Mouse (Mus musculus) lung, postnatal 0 days (tissue): ENCODE measurements at regions not wholly inside any gene's neighbourhood (a gene's known extent, or its start where the extent isn't known, plus 50 kb on each side); places are given as distances from the start of the nearest gene placed in this dataset.

Source experiments
- ATAC-seq: fragments of 200-750 bp; cut with Nextera tagmentation; 2 replicates; pipeline ENCODE4 v1.8.0; 2017; ENCODE audit warnings: moderate library complexity
- DNase-seq: peaks from one replicate; pipeline ENCODE4 v3.0.0-alpha.2; 2016; ENCODE audit warnings: low spot score
- H3K27ac ChIP-seq: fragments of 300-500 bp; sonication (generic); 2 replicates; pipeline ENCODE4 v1.5.1; 2014; ENCODE audit warnings: antibody characterized with exemption, mild to moderate bottlenecking, low read length, mixed read lengths
- H3K27me3 ChIP-seq: fragments of 300-500 bp; sonication (generic); replicated peaks from 2 replicates; pipeline ENCODE4 v1.6.1; 2014; ENCODE audit warnings: low read length, mixed read lengths; ENCODE audit not compliant: insufficient read depth
- H3K36me3 ChIP-seq: fragments of 300-500 bp; sonication (generic); 2 replicates; pipeline ENCODE4 v1.6.1; 2014; ENCODE audit warnings: low read length, mixed read lengths; ENCODE audit not compliant: insufficient read depth
- H3K4me1 ChIP-seq: fragments of 300-500 bp; sonication (generic); 2 replicates; pipeline ENCODE4 v1.6.1; 2014; ENCODE audit warnings: antibody characterized with exemption, low read depth, low read length, mixed read lengths; ENCODE audit not compliant: insufficient read depth
- H3K4me2 ChIP-seq: fragments of 300-500 bp; sonication (generic); replicated peaks from 2 replicates; pipeline ENCODE4 v1.6.1; 2014; ENCODE audit warnings: low read depth, mild to moderate bottlenecking, low read length, moderate library complexity, mixed read lengths
- H3K4me3 ChIP-seq: fragments of 300-500 bp; sonication (generic); 2 replicates; pipeline ENCODE4 v1.5.1; 2014; ENCODE audit warnings: low read depth, low read length
- H3K9ac ChIP-seq: fragments of 300-500 bp; sonication (generic); replicated peaks from 2 replicates; pipeline ENCODE4 v1.6.1; 2014; ENCODE audit warnings: low read depth, mild to moderate bottlenecking
- H3K9me3 ChIP-seq: fragments of 300-500 bp; sonication (generic); 2 replicates; pipeline ENCODE4 v1.6.1; 2016; ENCODE audit warnings: low read length, mixed read lengths
- CTCF ChIP-seq: IDR thresholded peaks from 2 replicates; pipeline ENCODE4 v1.5.1; 2016; ENCODE audit warnings: antibody characterized with exemption, mild to moderate bottlenecking
- EP300 ChIP-seq: IDR thresholded peaks from 2 replicates; pipeline ENCODE4 v1.6.1; 2016; ENCODE audit warnings: antibody characterized with exemption, mild to moderate bottlenecking, control low read depth
- WGBS: fragments of 180-500 bp; shearing (Covaris S2); extraction: QIAGEN DNeasy Blood & Tissue Kit; methylation state at CpG from one replicate; pipeline ENCODE4 v1.1.7; 2014; 5-methylcytosine and 5-hydroxymethylcytosine counted together

GRCm38 (mm10) chr4:153321085-153321484 is 161.5 kb downstream of the Ajap1 start:
- Histone ChIP-seq H3K27me3 (no peaks in the 10 kb centered on the region), H3K4me2 (no peak overlapping the region), H3K36me3 (no peaks in the 10 kb centered on the region), H3K9ac (no peak overlapping the region), H3K4me1 (no peaks in the 10 kb centered on the region), H3K4me3 (no peak overlapping the region), H3K9me3 (no peaks in the 10 kb centered on the region), H3K27ac (no peak overlapping the region)
- 71% methylated on average over 10 of the region's 10 CpGs for WGBS
- ATAC-seq = no peak
- no peak for DNase-seq
- TF ChIP-seq EP300 (no peak), CTCF (no peak)

- H3K9ac ChIP-seq = no peak overlapping the region
- H3K27me3 ChIP-seq = no peaks in the 10 kb centered on the region
- ATAC-seq (no peak), DNase-seq (no peak)
- H3K36me3 ChIP-seq = no peaks in the 10 kb centered on the region
- no peak overlapping the region for H3K4me3 ChIP-seq
- H3K4me2 ChIP-seq = no peak overlapping the region
- TF ChIP-seq CTCF = no peak
- TF ChIP-seq EP300 = no peak
- no peaks in the 10 kb centered on the region for H3K9me3 ChIP-seq
- 72% methylated on average over 9 of the region's 9 CpGs for WGBS
- H3K4me1 ChIP-seq = no peaks in the 10 kb centered on the region
- no peak overlapping the region for H3K27ac ChIP-seq
These were observed 162.0 kb downstream of the Ajap1 start for GRCm38 (mm10) chr4:153320602-153321001.

- no peak overlapping the region for H3K27ac ChIP-seq
- H3K9ac ChIP-seq = no peak overlapping the region
- H3K4me3 ChIP-seq = no peak overlapping the region
- ATAC-seq = no peak
- WGBS = 68% methylated on average over 16 of the region's 16 CpGs
- H3K36me3 ChIP-seq = no peaks in the 10 kb centered on the region
- H3K4me2 ChIP-seq = no peak overlapping the region
- no peaks in the 10 kb centered on the region for H3K27me3 ChIP-seq
- DNase-seq = no peak
- no peak for TF ChIP-seq CTCF
- TF ChIP-seq EP300 = no peak
- no peaks in the 10 kb centered on the region for H3K9me3 ChIP-seq
- H3K4me1 ChIP-seq = no peaks in the 10 kb centered on the region
These were observed 165.5 kb downstream of the Ajap1 start for GRCm38 (mm10) chr4:153316964-153317724.

GRCm38 (mm10) chr4:153316519-153316918 is 166.1 kb downstream of the Ajap1 start:
- TF ChIP-seq CTCF = no peak
- TF ChIP-seq EP300 = no peak
- no peak overlapping the region for H3K27ac ChIP-seq
- no peaks in the 10 kb centered on the region for H3K36me3 ChIP-seq
- WGBS = 87% methylated on average over 4 of the region's 4 CpGs
- no peak overlapping the region for H3K4me2 ChIP-seq
- H3K27me3 ChIP-seq = no peaks in the 10 kb centered on the region
- no peak overlapping the region for H3K9ac ChIP-seq
- no peak overlapping the region for H3K4me3 ChIP-seq
- ATAC-seq = no peak
- H3K4me1 ChIP-seq = no peaks in the 10 kb centered on the region
- no peak for DNase-seq
- H3K9me3 ChIP-seq = no peaks in the 10 kb centered on the region

- Histone ChIP-seq H3K4me2 (no peak overlapping the region), H3K4me1 (no peaks in the 10 kb centered on the region), H3K36me3 (no peaks in the 10 kb centered on the region), H3K27ac (no peak overlapping the region), H3K9ac (no peak overlapping the region), H3K27me3 (no peaks in the 10 kb centered on the region), H3K9me3 (no peaks in the 10 kb centered on the region), H3K4me3 (no peak overlapping the region)
- TF ChIP-seq EP300 (no peak), CTCF (no peak)
- ATAC-seq (no peak), DNase-seq (no peak)
- 88% methylated on average over 12 of the region's 12 CpGs for WGBS
These were observed 168.7 kb downstream of the Ajap1 start for GRCm38 (mm10) chr4:153313961-153314360.

- TF ChIP-seq CTCF = no peak
- no peak for TF ChIP-seq EP300
- no peaks in the 10 kb centered on the region for H3K27me3 ChIP-seq
- no peak overlapping the region for H3K4me2 ChIP-seq
- no peak overlapping the region for H3K4me3 ChIP-seq
- H3K27ac ChIP-seq = no peak overlapping the region
- no peak overlapping the region for H3K9ac ChIP-seq
- no peaks in the 10 kb centered on the region for H3K4me1 ChIP-seq
- H3K36me3 ChIP-seq = no peaks in the 10 kb centered on the region
- H3K9me3 ChIP-seq = no peaks in the 10 kb centered on the region
- 53% methylated on average over 5 of the region's 5 CpGs for WGBS
- DNase-seq (no peak), ATAC-seq (no peak)
These were observed 171.0 kb downstream of the Ajap1 start for GRCm38 (mm10) chr4:153311574-153311973.

GRCm38 (mm10) chr4:153310641-153311040 is 172.0 kb downstream of the Ajap1 start:
- WGBS = 11% methylated on average over 2 of the region's 2 CpGs
- no peaks in the 10 kb centered on the region for H3K9me3 ChIP-seq
- no peak overlapping the region for H3K4me3 ChIP-seq
- H3K36me3 ChIP-seq = no peaks in the 10 kb centered on the region
- TF ChIP-seq CTCF (no peak), EP300 (no peak)
- no peaks in the 10 kb centered on the region for H3K4me1 ChIP-seq
- no peak overlapping the region for H3K9ac ChIP-seq
- no peaks in the 10 kb centered on the region for H3K27me3 ChIP-seq
- no peak overlapping the region for H3K4me2 ChIP-seq
- DNase-seq (no peak), ATAC-seq (no peak)
- H3K27ac ChIP-seq = no peak overlapping the region
